Mouse (Mus musculus) A20 (cell line): Measurements from ENCODE around the gene Olfr1417.
"Not testable (repeated sequence)": the region's sequence is repeated elsewhere in the genome, so short reads cannot be mapped to it uniquely, and the experiment has no call there.

Experiments
- DNase-seq: peaks from one replicate; pipeline ENCODE4 v3.0.0-alpha.2; 2011; ENCODE audit warnings: low read depth, low spot score

The Olfr1417 gene

DNA sequence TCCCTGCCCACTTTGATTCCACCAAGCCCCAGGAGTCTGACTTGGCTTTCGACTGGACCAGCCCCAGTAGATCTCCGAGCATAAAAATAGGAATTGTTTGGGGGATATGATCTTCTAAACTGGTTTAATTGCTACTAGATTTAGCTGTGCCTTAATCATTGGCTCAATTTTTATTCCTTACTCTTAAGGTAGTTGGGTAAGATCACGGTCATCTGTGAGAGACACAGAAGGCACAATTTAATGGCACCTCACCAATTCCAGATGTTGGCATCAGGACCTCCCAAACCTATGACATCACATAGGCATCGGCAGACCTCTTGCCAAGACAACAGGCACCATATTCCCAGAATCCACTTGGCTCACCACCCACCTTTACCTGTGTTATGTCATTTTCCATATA is at the start of gene Olfr1417:
Olfr1417 (minus strand) TSS at position 101 of the 400 bp plus-strand sequence.
- no peak for DNase-seq

DNA sequence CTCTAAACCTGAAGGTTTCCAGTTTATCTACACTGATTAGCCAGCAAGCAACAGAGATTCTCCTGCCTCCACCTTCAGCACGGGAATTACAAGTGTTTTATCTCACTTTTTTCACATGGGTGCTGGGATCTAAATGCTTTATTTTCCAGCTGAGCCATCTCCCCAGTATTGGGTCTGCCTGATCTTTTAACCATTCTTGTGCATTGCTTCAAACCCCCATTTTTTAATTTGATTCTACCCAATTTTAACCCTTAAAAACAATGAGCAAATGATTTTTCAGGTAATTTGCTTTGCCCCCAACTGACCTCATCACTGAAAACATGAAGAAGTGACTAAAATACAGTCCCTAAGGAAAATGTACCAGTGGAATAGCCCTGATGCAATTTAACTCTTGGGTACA is 47.2 kb upstream of the Olfr1417 start, which contains the start of gene Olfr1420:
Olfr1420 (plus strand) TSS at position 301 of the 400 bp plus-strand sequence.
- DNase-seq, result no peak

DNA sequence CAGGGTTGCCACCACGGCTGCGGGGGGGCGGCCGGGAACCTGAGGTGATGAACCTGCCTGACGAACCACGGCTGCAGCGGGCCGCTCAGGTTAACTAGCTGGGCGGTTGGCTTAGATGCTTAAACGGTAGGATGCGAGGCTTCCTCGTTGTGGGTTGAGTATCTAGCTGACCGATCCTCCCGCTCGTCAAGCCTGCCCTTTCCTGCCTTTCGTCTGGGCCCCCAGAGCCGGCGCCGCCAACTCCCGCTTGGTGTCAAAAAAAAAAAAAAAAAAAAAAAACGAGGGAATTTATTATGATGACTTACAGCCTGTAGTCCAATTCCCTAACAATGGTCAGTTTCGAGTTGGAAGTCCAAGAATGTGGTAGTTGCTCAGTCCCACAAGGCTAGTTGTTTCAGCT is 39.4 kb upstream of the Olfr1417 start:
- DNase-seq, result not testable (repeated sequence)

DNA sequence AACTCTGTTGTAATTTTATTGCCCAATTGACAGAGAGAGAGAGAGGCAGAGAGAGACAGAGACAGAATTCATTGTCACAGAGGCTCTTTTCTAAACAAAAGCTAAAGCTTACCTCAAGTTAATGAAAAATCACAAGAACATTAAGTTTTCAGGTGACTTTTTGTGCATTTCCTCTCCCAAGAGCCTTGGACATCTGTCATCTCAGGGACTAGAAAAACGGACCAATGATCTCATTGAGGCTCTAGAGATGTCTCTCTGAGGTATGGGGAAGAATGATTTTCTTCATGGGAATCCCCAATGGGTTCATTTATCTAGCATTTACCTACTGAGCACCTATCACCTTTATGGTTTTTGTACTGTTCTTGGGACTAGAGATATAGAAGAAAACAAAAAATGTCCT is 36.0 kb upstream of the Olfr1417 start, which contains the start of gene Olfr1419:
Olfr1419 (minus strand) TSS at position 101 of the 400 bp plus-strand sequence.
- no peak for DNase-seq

DNA sequence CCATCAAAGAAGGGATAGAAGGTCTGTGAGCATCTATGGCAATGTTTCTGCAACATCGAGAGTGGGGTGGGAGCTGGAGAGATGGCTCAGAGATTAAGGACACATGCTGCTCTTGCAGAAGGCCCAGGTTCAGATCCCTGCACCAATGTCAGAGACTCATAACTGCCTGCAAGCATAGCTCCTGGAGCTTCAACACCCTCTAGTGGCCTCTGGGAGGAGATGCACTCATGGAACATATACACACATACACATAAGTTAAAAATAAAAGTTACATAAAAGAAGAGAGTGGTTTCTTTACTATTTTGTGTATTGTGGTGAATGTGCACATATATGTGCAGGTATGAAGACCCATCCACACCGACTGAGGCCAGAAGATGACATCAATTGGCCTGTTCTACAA is 28.8 kb upstream of the Olfr1417 start:
- DNase-seq, result peak; percentile 22

DNA sequence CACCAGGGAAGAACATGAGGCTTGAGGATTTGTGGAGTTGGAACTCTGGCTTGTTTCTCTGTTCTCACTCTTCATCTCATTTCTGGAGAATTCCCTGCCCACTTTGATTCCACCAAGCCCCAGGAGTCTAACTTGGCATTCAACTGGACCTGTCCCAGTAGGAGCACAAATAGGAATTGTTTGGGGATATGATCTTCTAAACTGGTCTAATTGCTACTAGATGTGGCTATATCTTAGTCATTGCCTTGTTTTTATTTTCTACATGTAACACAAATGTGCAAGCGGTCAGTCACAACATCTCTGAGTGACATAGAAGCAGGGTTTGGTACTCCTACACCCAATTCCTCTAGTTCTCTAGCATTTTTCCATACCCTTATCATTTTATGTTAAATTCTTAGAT is 21.9 kb upstream of the Olfr1417 start, which contains the start of gene Olfr1418:
Olfr1418 (minus strand) TSS at position 101 of the 400 bp plus-strand sequence.
- no peak for DNase-seq

DNA sequence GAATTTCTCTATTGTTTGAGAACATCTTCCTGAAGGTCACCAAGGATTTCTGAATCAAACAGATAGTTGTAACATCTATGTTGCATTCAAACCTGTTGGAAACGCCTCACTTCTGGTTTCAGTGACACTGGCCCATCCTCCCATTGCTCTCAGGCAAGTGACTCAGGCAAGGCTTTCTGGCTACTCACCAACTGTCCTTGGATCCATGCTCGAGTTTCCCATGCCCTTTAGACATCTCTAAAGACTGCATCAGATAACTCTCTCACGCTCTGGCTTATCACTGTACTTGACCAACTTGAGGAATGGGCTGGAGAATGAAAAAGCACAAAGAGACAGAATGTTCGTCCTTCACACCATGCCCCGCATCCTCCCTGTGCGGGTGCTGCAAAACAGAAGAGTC is 17.5 kb upstream of the Olfr1417 start:
- no peak for DNase-seq

DNA sequence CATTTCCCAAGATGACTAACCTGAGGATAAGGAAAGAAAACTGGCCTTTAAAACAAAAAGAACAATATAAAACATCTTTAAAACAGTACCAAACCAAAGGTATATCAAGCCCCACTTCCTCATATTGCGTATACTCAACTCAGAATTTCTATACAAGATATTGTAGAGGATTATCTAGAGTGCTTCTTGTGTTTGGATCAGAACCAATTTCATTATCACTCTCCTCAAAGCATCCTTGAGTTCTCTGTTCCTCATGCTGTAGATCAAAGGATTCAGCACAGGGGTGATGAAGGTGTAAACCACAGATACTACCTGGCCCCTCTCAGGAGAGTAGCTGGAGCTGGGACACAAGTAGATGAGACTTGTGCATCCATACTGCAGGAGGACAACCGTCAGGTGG is 15.8 kb upstream of the Olfr1417 start:
- no peak for DNase-seq

DNA sequence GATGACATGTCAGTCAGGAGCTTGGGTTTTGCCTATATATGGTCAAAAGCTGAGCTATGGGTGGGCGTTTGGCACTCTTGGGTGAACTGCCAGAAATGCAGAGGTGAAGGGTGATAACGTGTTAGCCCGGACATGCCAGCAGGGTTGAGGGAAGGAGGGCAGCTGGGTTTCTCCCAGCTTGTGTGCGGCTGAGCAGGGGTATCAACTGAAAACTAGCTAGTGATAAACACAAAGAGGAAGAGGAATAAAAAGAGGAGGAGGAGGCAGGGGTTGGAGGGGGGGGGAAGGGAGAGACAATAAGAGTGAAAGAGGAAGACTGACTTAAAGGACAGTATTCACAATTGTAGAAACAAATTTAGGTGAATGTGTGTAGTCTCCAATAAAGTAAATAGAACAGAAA is 13.6 kb upstream of the Olfr1417 start:
- DNase-seq, result peak; percentile 68

DNA sequence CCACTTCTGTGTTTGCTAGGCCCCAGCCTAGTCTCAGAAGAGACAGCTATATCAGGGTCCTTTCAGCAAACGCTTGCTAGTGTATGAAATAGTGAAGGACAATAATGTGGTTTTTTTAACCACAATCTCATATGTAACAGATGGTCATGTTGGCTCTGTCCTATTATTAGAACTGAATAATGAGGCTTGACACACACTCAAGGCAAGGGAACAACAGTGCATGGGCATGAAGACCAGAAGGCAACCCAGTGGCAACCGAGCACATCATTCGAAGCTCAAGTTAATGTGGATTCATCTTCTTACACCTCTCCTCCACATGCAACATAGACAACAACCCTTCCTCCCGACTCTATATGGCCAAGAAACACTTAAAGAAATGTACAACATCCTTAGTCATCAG is 7.3 kb upstream of the Olfr1417 start:
- DNase-seq, result no peak

DNA sequence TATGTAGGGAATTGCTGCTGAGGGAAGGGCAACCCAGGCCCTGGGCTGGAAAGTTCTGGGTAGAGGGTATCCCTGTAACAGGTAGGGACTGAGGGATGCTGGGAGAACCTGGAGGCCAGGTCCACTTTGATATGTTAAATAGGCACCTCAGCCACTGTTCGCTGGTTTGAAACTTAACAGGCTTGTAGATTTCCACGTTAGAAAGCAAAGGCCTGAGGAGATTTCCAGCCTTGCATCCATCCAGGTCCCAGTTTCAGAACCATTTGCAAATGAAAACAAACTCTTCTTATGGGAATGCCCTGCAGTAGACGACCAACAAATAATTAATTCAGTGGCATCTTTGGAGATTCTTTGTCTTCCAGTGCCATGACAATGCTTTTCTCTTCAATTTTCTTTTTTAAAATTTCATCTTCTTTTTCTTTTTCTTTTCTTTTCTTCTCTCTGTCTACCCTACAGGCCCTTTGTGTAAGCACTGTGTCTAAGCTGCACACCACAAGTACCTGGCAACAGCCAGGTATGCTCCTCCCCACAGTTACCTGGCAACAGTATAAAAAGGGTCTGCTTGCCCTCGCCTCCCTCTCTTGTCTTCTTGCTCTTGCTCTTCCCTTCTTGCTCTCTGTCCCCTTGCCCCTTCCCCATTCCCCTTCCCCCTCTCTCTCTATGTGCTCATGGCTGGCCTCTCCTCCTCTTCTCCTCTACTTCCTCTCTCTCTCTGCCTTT is 15.5 kb downstream of the Olfr1417 start:
- DNase-seq, result no peak

DNA sequence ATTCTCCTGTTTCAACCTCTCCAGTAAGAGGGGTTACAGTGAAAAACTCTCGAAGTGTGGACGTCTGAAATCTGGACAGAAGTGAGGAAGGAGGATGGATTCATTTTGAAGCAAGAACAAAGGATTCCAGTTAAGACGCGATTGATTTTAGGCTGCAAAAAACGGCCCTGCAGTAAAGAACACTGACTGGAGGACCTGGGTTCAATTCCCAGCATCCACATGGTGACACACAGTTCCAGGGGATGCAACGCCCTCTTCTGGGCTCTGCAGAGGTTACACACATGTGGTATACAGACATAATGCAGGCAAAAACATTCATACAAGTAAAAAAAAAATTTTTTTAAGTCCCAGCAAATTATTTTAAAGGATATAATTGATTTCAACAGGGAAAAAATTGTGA is 18.8 kb downstream of the Olfr1417 start:
- no peak for DNase-seq

DNA sequence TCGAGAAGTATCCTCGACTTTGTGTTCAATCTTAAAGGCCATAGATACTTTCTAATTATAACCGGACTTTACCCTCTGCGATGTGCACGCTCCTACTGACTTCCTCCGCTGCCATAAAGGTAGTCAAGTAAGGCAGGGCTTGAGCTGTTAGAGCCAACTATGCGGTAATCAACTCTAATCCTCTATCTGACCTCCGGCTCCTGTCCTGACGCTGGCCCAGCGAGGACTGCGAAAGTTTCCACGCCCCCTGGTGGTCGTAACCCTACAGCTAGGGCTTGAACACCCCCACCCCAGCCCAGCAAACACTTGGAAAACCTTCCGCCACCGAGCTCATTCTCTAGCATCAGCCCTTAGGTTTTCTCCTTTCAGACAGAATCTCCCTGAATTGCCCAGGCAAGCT is 19.2 kb downstream of the Olfr1417 start:
- DNase-seq, result peak; percentile 29

DNA sequence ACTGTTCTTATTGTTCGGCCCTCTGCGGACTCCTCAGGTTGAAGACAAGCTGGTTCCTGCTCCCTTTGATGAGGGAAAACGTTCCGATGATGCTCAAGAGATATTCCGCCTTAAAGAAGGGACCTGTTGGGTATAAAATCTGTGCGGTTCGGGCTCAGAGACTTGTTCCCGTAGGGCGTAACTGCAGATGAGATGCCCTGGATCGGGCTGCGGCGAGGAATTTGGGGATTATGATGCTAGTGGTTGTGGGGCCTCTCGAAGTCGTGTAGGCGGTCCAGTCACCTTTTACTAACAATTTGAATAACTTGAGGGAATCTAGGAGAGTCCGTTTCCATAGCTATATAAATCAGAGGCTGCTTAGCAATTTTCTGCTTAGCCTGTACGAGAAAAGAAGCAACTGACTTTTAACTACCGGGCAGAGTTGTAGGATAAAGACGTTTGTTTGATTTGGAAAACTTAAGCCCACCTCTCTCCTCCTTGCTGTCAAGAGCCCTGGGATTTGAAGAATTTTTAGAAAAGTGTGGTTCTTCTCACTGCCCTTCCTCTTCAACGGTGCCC is 19.8 kb downstream of the Olfr1417 start, which contains the start of gene Stx3:
Stx3 (minus strand) TSS at position 261 of the 558 bp plus-strand sequence.
- DNase-seq, result no peak

DNA sequence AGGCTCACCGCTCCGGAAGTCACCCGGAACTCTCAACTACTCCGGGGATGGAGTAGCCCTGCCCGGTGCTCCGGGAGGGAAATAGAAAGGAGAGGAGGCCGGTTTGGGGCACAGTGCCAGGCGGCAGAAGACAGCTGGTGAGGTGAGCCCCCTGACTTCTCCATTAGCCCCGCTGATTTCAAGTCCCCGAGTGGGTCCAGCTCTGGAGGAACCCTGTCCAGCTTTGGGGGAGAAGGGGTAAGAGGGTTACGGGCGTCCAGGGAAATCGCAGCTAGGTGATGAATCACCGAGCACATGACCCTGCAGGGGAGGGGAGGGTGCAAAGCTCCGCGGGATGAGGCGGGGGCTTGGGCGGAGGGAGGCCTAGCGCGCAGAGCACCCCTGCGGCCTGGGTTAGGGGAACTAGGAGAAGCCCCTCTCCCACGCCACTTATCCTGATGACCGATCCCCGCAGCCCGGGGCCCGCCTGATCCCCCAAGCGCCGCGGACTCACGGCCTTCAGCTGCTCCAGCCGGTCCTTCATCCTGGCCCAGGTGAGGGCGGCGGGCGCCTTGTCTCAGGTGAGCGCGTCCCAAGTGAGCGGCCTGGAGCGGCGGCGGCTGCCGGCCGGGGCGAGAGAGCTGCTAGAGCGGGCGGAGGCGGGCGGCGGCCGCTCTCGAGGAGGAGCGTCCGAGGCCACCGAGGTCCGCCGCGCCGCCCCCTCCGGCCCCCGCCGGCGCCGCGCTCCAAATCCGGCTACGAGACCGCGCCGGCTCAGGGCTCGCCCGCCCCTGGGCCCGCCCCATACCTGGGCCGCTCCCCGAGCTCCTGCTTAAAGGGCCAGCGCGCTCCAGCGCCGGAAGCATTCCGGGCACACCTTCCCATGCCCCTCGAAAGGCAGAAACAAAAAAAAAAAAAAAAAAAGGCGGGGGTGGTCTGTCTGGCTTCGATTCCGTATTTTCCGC is 20.5 kb downstream of the Olfr1417 start:
- DNase-seq, result no peak

DNA sequence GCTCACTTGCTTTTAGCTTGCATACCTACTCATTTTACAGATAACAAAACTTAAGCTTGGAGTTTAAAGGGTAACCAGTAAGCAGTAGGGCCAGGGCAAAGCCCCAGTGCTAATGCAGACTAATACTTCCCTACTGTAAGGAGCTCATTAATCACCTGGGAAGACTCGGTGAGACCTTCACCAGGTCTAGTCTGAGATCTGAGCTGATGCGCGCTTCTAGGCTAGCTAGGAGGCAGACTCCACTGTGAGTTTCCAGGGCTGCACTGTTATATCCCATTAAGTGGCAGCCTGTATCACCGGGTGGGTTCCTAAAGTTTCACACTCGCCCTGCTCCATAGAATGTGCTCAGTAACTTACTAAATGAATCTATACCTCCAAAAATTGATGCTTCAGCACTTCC is 21.4 kb downstream of the Olfr1417 start:
- no peak for DNase-seq

DNA sequence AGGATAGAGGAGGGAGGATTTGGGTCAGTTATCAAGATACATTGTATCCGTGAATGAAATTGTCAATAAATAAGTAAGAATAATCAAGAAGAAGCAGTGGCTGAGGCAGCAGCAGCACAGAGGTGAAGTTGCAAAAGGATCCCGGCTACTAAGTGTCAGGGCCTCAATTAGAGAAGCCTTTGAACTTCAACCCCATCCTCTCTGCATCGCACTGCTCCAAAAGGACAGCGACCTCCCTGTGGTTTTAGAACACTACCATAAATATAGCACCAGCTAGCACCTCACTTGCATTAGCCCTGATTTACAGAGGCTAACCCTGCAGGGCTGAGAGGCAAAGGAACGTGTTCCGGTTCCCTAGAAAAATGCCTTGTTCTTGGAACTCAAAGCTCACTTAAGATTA is 22.3 kb downstream of the Olfr1417 start:
- DNase-seq, result no peak

DNA sequence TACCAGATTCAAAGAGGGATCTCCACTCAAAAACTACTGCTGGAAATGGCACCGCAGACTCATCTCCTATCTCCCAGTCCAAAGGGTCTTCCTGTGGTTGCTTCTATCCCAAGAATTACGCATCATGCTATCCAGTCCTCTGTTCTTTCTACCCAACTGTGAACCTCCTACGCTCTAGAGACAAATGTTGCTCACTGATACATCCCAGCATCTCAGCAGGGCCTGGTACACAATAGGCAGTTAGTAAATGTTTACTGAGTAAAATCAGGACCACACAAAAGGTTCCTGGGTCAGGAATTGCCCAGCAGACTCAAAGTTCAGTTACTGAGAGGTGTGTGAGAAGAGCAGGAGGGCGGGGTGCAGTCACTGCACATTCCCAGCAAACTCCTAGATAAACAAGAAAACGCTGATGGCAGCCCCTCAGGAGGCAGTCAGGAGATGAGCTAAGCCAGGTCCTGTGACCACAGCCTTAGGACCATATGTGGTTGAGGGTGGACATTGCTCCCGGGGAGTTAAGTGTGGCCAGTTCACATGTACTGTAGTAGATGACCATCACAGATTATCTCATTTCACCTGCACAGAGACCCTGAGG is 24.2 kb downstream of the Olfr1417 start:
- no peak for DNase-seq

DNA sequence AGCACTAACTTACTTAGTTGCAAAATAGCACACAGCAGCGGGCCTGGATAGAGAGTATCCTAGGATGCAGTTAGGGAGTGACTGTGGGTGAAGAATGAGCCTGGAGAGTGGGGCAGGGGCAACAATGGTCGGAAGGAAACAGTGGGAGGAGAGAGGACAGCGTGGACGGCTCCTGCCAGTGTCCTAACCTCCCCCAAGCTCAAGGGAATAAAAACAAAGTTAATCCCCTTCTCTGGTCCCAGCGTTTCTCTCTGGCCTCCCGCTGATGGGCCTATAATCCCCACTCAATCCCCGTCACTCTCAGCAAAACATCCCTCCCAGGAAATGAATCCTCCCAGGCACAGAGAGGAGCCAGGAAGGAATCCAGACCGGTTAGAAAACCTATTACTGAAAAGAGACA is 25.4 kb downstream of the Olfr1417 start:
- DNase-seq, result no peak

DNA sequence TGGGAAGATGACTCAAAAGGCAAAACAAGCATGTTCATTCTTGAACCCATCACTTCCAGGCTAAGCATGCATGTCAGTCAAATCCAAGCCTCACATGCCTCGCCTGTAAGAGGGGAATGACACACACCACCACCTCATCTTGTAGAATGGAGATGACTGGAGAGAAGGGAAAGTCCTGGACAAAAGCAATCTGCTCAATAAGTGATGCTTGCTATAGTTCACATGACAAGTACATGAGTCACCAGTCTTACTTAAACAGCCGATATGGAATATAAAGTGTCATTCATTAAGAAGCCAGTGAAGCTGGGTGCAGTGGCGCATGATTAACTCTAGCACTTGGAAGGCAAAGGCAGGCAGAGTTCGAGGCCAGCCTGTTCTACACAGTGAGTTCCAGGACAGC is 25.9 kb downstream of the Olfr1417 start:
- DNase-seq, result no peak

DNA sequence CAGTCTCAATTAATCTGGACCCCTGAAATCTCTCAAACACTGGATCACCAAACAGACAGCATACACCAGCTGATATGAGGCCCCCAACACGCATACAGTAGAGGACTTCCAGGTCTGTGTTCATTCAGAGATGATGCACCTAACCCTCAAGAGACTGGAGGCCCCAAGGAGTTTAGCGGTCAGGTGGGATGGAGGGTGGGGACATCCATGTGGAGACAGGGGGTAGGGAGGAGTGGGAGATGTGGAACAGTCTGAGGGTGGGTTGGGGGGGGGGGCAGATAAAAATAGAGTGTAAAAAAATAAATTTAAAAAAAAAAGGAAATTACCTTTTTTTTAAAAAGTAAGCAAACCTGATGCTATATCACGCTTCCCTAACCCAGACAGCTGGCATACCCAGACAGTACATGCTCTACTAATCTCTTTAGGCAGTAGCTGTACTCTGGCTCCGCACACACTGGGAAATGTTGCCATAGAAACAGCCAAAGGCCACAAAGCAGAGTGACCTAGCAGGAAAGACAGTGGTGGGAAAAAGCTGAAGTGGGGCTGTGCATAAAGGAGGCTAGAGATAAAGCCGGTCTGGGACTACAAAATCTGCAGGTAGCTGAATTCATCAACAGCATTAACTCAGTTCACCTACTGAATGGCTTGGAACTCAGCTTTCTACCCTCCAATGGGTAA is 27.2 kb downstream of the Olfr1417 start:
- no peak for DNase-seq
